Mouse (Mus musculus) sigmoid colon, adult 10 weeks (tissue): ENCODE data around the gene Spata6. TPM values are rescaled to one million over a fixed set of nuclear protein-coding genes. Genes with fewer than 3 reads are reported as not detected.

Experiments used
- polyA plus RNA-seq: library from polyadenylated mRNA; stranded (reverse); fragments of 350-450 nt; fragmentation: Illumina TruSeq; extraction: RNeasy Lipid Tissue Mini Kit (QIAGEN cat#74804); gene quantifications from one replicate; pipeline ENCODE4 v1.2.3, GENCODE M21; 2014; ENCODE audit warnings: low read depth, low replicate concordance

Spata6 gene
- 52.6 TPM for polyA plus RNA-seq

GRCm38 (mm10) chr4:111719776-111720661 lies at the start of gene Spata6:
Gene Spata6 (plus strand): TSS chr4:111719984.

Other genes starting within 250 kb of the Spata6 start
- 7.8 TPM for gene Slc5a9, start 182.9 kb downstream of the Spata6 start, polyA plus RNA-seq
- not detected for gene Skint8, start 199.4 kb downstream of the Spata6 start, polyA plus RNA-seq